Mouse (Mus musculus) kidney, postnatal 0 days (tissue): ENCODE measurements around the gene Sbsn. TPM values are rescaled to one million over a fixed set of nuclear protein-coding genes. Genes with fewer than 3 reads are reported as not detected.

Experiments
- ATAC-seq: fragments of 200-750 bp; cut with Nextera tagmentation; replicated peaks from 2 replicates; pipeline ENCODE4 v1.8.0; 2017; ENCODE audit warnings: low read depth, moderate number of reproducible peaks, moderate TSS enrichment, moderate library complexity; ENCODE audit not compliant: low FRiP score
- DNase-seq: peaks from one replicate; pipeline ENCODE4 v3.0.0-alpha.2; 2016; ENCODE audit warnings: low spot score
- H3K27ac ChIP-seq: fragments of 300-500 bp; sonication (generic); 2 replicates; pipeline ENCODE4 v1.5.1; 2014; ENCODE audit warnings: mild to moderate bottlenecking
- H3K27me3 ChIP-seq: fragments of 300-500 bp; sonication (generic); 2 replicates; pipeline ENCODE4 v1.6.1; 2014; ENCODE audit warnings: low read length, mixed read lengths; ENCODE audit not compliant: insufficient read depth
- H3K36me3 ChIP-seq: fragments of 300-500 bp; sonication (generic); 2 replicates; pipeline ENCODE4 v1.6.1; 2014; ENCODE audit warnings: low read length, mixed read lengths; ENCODE audit not compliant: insufficient read depth
- H3K4me1 ChIP-seq: fragments of 300-500 bp; sonication (generic); replicated peaks from 2 replicates; pipeline ENCODE4 v1.6.1; 2014; ENCODE audit warnings: antibody characterized with exemption, low read length, mixed read lengths; ENCODE audit not compliant: insufficient read depth
- H3K4me2 ChIP-seq: fragments of 300-500 bp; sonication (generic); 2 replicates; pipeline ENCODE4 v1.6.1; 2014; ENCODE audit warnings: mild to moderate bottlenecking, low read length, moderate library complexity, mixed read lengths
- H3K4me3 ChIP-seq: fragments of 300-500 bp; sonication (generic); replicated peaks from 2 replicates; pipeline ENCODE4 v1.5.1; 2014; ENCODE audit warnings: low read depth, low read length
- H3K9ac ChIP-seq: fragments of 300-500 bp; sonication (generic); 2 replicates; pipeline ENCODE4 v1.6.1; 2014; ENCODE audit warnings: low read depth, low read length
- H3K9me3 ChIP-seq: fragments of 300-500 bp; sonication (generic); replicated peaks from 2 replicates; pipeline ENCODE4 v1.6.1; 2016; ENCODE audit warnings: low read length, inconsistent platforms, mixed read lengths
- CTCF ChIP-seq: IDR thresholded peaks from 2 replicates; pipeline ENCODE4 v1.5.1; 2016; ENCODE audit warnings: antibody characterized with exemption, low read depth, mild to moderate bottlenecking, moderate library complexity
- WGBS: fragments of 180-500 bp; shearing (Covaris S2); extraction: QIAGEN DNeasy Blood & Tissue Kit; methylation state at CpG from one replicate; pipeline ENCODE4 v1.1.7; 2014; 5-methylcytosine and 5-hydroxymethylcytosine counted together
- polyA plus RNA-seq: library from polyadenylated mRNA; unstranded; fragments of >200 nt; fragmentation: Nextera tagmentation; extraction: Ambion mirVana; gene quantifications from 2 replicates; pipeline ENCODE4 v1.2.1, GENCODE M21; 2015

Sbsn gene
- polyA plus RNA-seq, 1 experiment from 2014 or later = 2.5 TPM

DNA sequence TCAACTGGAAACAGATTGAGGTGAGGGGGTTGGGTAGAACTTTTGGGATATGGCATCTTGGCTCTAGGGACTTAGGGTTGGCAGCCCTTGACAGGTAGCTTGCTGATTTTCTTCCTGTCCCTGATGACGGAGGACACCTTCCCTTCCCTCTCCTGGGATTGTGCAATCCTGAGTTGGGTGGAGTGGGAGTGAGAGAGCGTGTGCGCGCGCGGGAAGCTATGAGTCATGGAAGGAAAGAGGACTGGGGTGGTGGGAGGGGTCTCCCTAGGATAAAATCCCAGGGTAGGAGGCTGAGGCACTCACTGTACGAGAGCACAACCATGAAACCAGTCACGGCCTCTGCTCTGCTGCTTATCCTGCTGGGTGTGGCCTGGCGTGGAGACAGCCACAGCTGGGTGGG lies 24.8 kb downstream of the Sbsn start:
- H3K27ac ChIP-seq = no peak overlapping the region
- no peaks in the 10 kb centered on the region for H3K9me3 ChIP-seq
- no peaks in the 10 kb centered on the region for H3K36me3 ChIP-seq
- whole genome bisulfite sequencing = 77% methylated on average over 9 of the region's 9 CpGs
- H3K9ac ChIP-seq = no peak overlapping the region
- TF ChIP-seq CTCF = no peak
- ATAC-seq (no peak), DNase-seq (no peak)
- no peaks in the 10 kb centered on the region for H3K4me1 ChIP-seq
- H3K4me3 ChIP-seq = no peak overlapping the region
- no peak overlapping the region for H3K4me2 ChIP-seq
- H3K27me3 ChIP-seq = no peaks in the 10 kb centered on the region

DNA sequence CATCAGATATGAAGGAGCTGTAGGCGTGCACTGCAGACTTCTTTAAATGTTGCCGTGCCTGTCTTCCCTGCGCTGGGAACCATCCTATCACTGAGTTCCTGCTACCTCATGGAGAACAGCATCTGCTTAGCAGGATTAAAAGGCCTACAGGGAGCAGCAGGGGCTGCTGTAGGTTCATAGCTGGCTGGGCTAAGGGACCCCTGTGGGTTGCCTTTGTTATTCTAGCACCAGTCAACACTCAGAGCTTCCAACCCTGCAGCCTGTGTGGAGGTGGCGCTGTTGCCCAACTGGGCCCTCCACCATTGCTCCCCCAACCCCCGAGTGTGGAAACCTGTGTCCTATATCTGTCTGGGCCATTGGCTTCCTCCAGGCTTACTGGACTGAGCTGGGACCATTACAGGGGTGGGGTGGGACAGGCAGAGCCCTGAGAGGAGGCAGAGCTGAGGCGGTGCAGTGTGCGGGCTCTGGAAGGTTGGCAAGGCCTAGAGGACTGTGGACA lies 25.9 kb downstream of the Sbsn start:
- no peak for TF ChIP-seq CTCF
- DNase-seq (no peak), ATAC-seq (no peak)
- H3K27ac ChIP-seq = no peak overlapping the region
- H3K36me3 ChIP-seq = no peaks in the 10 kb centered on the region
- no peaks in the 10 kb centered on the region for H3K27me3 ChIP-seq
- WGBS = 65% methylated on average over 7 of the region's 7 CpGs
- H3K4me2 ChIP-seq = no peak overlapping the region
- no peaks in the 10 kb centered on the region for H3K9me3 ChIP-seq
- no peak overlapping the region for H3K4me3 ChIP-seq
- H3K9ac ChIP-seq = no peak overlapping the region
- no peaks in the 10 kb centered on the region for H3K4me1 ChIP-seq

DNA sequence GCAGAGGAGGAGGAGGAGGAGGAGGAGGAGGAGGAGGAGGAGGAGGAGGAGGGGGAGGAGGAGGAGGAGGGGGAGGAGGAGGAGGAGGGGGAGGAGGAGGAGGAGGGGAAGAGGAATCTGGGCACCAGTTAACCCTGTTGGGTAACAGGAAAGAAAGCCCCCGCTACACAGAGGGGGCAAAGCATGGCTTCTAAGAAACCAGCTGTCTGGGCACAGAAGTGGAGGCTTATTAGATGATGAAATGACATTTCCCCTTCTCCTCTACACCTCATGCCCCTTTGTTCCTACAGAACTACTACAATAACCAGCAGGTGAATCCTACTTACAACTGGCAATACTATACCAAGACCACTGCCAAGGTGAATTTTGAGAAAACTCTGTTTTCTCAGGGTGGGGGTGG lies 26.6 kb downstream of the Sbsn start:
- Histone ChIP-seq H3K4me1 (no peaks in the 10 kb centered on the region), H3K9me3 (no peaks in the 10 kb centered on the region), H3K27ac (no peak overlapping the region), H3K27me3 (no peaks in the 10 kb centered on the region), H3K4me3 (no peak overlapping the region), H3K4me2 (no peak overlapping the region), H3K9ac (no peak overlapping the region), H3K36me3 (no peaks in the 10 kb centered on the region)
- ATAC-seq (no peak), DNase-seq (no peak)
- TF ChIP-seq CTCF = no peak
- 56% methylated on average over 1 of the region's 1 CpGs for WGBS

DNA sequence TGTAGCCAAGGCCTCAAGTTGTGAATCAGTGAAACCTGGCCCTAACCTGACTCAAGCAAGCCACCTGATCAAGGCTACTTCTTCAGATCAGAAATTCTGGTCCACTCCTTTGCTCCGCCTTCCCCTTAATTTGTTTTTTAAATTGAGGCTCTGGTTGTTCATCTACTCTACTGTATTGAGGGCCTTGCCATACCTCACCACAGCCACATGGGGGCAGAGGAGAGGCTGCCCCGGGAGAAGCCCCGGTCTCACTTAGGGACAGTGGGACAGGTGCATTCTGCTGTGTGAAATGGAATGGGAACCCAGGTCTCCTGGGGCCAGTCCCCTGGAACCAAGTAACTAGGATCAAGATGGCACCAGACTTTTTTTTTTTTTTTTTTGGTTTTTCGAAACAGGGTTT lies 30.5 kb downstream of the Sbsn start:
- H3K9ac ChIP-seq = no peak overlapping the region
- H3K4me3 ChIP-seq = no peak overlapping the region
- no peak overlapping the region for H3K27ac ChIP-seq
- no peak for DNase-seq
- WGBS = 72% methylated on average over 4 of the region's 4 CpGs
- H3K36me3 ChIP-seq = no peaks in the 10 kb centered on the region
- H3K9me3 ChIP-seq = no peaks in the 10 kb centered on the region
- ATAC-seq = no peak
- H3K4me2 ChIP-seq = no peak overlapping the region
- no peaks in the 10 kb centered on the region for H3K27me3 ChIP-seq
- peak; percentile 61 for TF ChIP-seq CTCF
- H3K4me1 ChIP-seq = no peaks in the 10 kb centered on the region

DNA sequence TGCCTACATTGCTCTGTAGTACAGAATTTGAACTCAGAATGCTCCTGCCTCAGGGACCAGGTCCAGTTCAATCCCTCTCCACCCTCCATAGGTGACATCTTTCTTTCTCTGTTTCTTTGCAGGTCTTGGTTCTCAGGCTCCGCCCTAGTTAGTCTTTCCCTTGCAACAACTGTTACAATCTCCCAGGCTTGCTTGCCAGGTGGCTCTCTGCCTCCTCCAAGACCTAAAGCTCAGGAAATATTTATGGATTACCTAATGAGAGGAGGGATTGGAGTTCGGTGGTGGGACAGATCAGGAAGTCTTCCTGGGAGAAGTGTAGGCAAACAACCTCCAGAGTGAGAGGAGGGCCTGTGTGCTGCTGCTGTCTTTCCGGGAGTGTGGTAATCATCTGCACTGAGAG lies 31.4 kb downstream of the Sbsn start:
- no peaks in the 10 kb centered on the region for H3K9me3 ChIP-seq
- WGBS = 66% methylated on average over 3 of the region's 3 CpGs
- H3K27me3 ChIP-seq = no peaks in the 10 kb centered on the region
- H3K36me3 ChIP-seq = no peaks in the 10 kb centered on the region
- DNase-seq (no peak), ATAC-seq (no peak)
- no peak overlapping the region for H3K27ac ChIP-seq
- no peak for TF ChIP-seq CTCF
- H3K4me3 ChIP-seq = no peak overlapping the region
- no peak overlapping the region for H3K9ac ChIP-seq
- no peak overlapping the region for H3K4me2 ChIP-seq
- no peaks in the 10 kb centered on the region for H3K4me1 ChIP-seq

- no peaks in the 10 kb centered on the region for H3K4me1 ChIP-seq
- no peak for DNase-seq
- WGBS = 63% methylated on average over 1 of the region's 1 CpGs
- H3K9ac ChIP-seq = no peak overlapping the region
- no peak overlapping the region for H3K27ac ChIP-seq
- no peaks in the 10 kb centered on the region for H3K36me3 ChIP-seq
- no peak for TF ChIP-seq CTCF
- ATAC-seq = no peak
- H3K4me3 ChIP-seq = no peak overlapping the region
- no peaks in the 10 kb centered on the region for H3K27me3 ChIP-seq
- no peaks in the 10 kb centered on the region for H3K9me3 ChIP-seq
- H3K4me2 ChIP-seq = no peak overlapping the region
Measured at GRCm38 (mm10) chr7:30785154-30785553, 33.9 kb downstream of the Sbsn start.
